Mouse (Mus musculus): ENCODE results near the gene Fgfbp1.

- TF ChIP-seq CTCF (IDR thresholded peaks at IDR 0.05; ENCODE audit: low read depth, low read length), result no peak
- no peak for TF ChIP-seq TAL1 (conservative IDR thresholded peaks at IDR 0.05; ENCODE audit: low read depth, low read length)
- no peak for TF ChIP-seq GATA1 (IDR thresholded peaks at IDR 0.05; ENCODE audit: borderline replicate concordance, low read length)
- no peak for TF ChIP-seq GATA2 (IDR thresholded peaks at IDR 0.05; ENCODE audit: borderline replicate concordance, low read depth, low read length)
These were observed 1.3 kb upstream of the Fgfbp1 start for GRCm38 (mm10) chr5:43982896-43983295.
